Mouse (Mus musculus): Measurements from ENCODE around the gene Stard13. TPM values are rescaled to one million over a fixed set of nuclear protein-coding genes. Genes with fewer than 3 reads are reported as not detected.

The Stard13 gene
- polyA plus RNA-seq, 1 experiment from 2014 or later, result 3.7 TPM

DNA sequence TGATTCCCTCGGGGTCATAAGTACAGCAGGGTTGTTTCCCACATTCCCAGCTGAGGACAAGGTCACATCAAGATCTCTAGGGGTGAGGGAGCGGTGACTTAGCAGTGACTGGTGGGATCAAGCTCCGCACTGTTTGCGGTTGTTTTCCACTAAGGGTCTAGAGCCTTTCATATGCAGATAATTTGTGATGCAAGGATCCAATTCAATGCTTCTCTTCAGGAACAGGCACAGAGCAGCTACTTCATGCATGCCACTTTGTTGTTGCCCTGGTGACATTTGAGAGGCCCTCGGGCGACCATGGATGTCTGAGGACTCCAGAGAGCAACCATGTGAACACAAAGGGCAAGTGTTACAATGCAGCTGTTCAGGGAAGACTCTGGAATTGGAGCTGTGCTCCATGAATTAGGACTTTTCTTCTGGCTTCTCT is 14.9 kb downstream of the Stard13 start:
- TF ChIP-seq CTCF (IDR thresholded peaks at IDR 0.05; ENCODE audit: low read depth), result no peak
- Histone ChIP-seq H3K4me3 (ENCODE audit: low read depth, low read length) (no peak overlapping the region), H3K27ac (ENCODE audit: low read depth, low read length) (no peak overlapping the region), H3K9ac (ENCODE audit: low read depth, low read length) (no peak overlapping the region), H3K4me2 (replicated peaks; ENCODE audit: low read depth) (no peak overlapping the region), H3K4me1 (replicated peaks; ENCODE audit: control insufficient read depth, insufficient read depth, low read length) (no peaks in the 10 kb centered on the region), H3K27me3 (replicated peaks; ENCODE audit: control insufficient read depth, insufficient read depth, low read length) (no peaks in the 10 kb centered on the region), H3K9me3 (ENCODE audit: control insufficient read depth) (no peaks in the 10 kb centered on the region), H3K36me3 (ENCODE audit: control insufficient read depth, insufficient read depth) (no peaks in the 10 kb centered on the region)
- ATAC-seq, result no peak
- 78% methylated on average over 6 of the region's 6 CpGs for WGBS

DNA sequence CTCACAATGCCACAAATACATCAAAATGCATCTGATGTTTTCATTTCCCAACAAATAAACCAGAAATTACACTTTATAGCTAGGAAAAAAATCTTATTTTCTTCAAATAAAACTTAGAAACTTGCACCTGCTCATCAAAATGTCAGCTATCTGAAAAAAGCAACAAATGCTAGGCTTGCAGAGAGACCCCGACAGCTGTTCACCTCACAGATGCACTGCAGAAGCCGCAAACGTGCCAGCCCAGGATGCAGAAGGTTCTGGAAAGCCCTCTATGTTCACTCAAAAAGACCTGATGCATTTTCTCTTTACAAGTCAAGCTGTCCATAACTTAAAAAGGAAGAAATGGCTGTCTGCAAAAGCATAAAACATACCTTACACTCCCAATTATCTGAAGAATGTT is 20.5 kb downstream of the Stard13 start:
- H3K4me1 ChIP-seq (replicated peaks; ENCODE audit: control insufficient read depth, insufficient read depth, low read length), result no peaks in the 10 kb centered on the region
- no peak for ATAC-seq
- no peaks in the 10 kb centered on the region for H3K27me3 ChIP-seq (replicated peaks; ENCODE audit: control insufficient read depth, insufficient read depth, low read length)
- H3K4me2 ChIP-seq (replicated peaks; ENCODE audit: low read depth), result no peak overlapping the region
- no peaks in the 10 kb centered on the region for H3K36me3 ChIP-seq (ENCODE audit: control insufficient read depth, insufficient read depth)
- no peak overlapping the region for H3K4me3 ChIP-seq (ENCODE audit: low read depth, low read length)
- no peaks in the 10 kb centered on the region for H3K9me3 ChIP-seq (ENCODE audit: control insufficient read depth)
- H3K27ac ChIP-seq (ENCODE audit: low read depth, low read length), result no peak overlapping the region
- H3K9ac ChIP-seq (ENCODE audit: low read depth, low read length), result no peak overlapping the region
- WGBS, result 78% methylated on average over 3 of the region's 3 CpGs
- no peak for TF ChIP-seq CTCF (IDR thresholded peaks at IDR 0.05; ENCODE audit: low read depth)

GRCm38 (mm10) chr5:151210869-151211268 is 22.8 kb downstream of the Stard13 start:
- TF ChIP-seq CTCF (IDR thresholded peaks at IDR 0.05; ENCODE audit: low read depth), result no peak
- H3K9ac ChIP-seq (ENCODE audit: low read depth, low read length), result no peak overlapping the region
- no peaks in the 10 kb centered on the region for H3K27me3 ChIP-seq (replicated peaks; ENCODE audit: control insufficient read depth, insufficient read depth, low read length)
- no peaks in the 10 kb centered on the region for H3K36me3 ChIP-seq (ENCODE audit: control insufficient read depth, insufficient read depth)
- no peak overlapping the region for H3K27ac ChIP-seq (ENCODE audit: low read depth, low read length)
- no peaks in the 10 kb centered on the region for H3K9me3 ChIP-seq (ENCODE audit: control insufficient read depth)
- no peak overlapping the region for H3K4me2 ChIP-seq (replicated peaks; ENCODE audit: low read depth)
- ATAC-seq, result no peak
- no peak overlapping the region for H3K4me3 ChIP-seq (ENCODE audit: low read depth, low read length)
- H3K4me1 ChIP-seq (replicated peaks; ENCODE audit: control insufficient read depth, insufficient read depth, low read length), result no peaks in the 10 kb centered on the region
- WGBS, result 91% methylated on average over 1 of the region's 1 CpGs

DNA sequence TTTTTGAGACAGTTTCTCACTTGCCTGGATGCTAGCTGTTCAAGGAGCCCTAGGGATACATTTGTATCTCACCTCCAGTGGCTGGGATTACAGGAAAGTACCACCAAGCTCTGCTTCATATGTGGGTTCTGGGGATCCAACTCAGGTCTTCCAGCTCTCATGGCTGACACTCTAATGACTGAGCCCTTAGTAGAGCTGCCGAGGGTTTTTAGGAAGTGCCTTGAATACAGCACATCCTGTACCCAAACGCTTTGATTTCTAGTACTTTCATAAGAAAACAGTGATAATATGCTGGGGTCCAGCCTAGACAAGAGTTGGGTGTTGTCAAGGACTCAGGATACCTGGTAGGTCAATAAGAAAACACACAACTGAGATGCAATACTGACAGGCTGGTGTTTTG is 23.6 kb downstream of the Stard13 start:
- ATAC-seq, result no peak
- Histone ChIP-seq H3K9me3 (ENCODE audit: control insufficient read depth) (no peaks in the 10 kb centered on the region), H3K4me2 (replicated peaks; ENCODE audit: low read depth) (no peak overlapping the region), H3K27ac (ENCODE audit: low read depth, low read length) (no peak overlapping the region), H3K4me1 (replicated peaks; ENCODE audit: control insufficient read depth, insufficient read depth, low read length) (no peaks in the 10 kb centered on the region), H3K9ac (ENCODE audit: low read depth, low read length) (no peak overlapping the region), H3K4me3 (ENCODE audit: low read depth, low read length) (no peak overlapping the region), H3K36me3 (ENCODE audit: control insufficient read depth, insufficient read depth) (no peaks in the 10 kb centered on the region), H3K27me3 (replicated peaks; ENCODE audit: control insufficient read depth, insufficient read depth, low read length) (no peaks in the 10 kb centered on the region)
- TF ChIP-seq CTCF (IDR thresholded peaks at IDR 0.05; ENCODE audit: low read depth), result no peak
- WGBS, result 69% methylated on average over 2 of the region's 2 CpGs

DNA sequence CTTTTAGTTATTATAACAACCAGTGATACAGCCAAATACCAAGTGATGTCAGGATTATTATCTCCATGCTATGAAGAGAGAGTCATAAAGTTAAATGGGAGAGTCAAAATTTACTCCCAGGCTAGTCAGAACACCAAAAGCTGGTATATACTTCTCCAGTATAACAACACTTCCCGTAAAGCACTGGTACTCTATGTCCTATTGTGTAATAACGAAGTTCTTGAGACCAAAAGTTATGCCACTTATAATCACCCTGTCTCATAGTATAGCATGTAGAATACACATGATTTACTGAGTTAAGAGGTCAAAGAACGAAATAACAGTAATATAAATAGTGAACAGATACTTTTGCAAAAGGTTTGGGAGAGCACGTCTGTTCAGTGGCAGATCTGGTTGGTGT is 28.6 kb downstream of the Stard13 start:
- no peak for ATAC-seq

DNA sequence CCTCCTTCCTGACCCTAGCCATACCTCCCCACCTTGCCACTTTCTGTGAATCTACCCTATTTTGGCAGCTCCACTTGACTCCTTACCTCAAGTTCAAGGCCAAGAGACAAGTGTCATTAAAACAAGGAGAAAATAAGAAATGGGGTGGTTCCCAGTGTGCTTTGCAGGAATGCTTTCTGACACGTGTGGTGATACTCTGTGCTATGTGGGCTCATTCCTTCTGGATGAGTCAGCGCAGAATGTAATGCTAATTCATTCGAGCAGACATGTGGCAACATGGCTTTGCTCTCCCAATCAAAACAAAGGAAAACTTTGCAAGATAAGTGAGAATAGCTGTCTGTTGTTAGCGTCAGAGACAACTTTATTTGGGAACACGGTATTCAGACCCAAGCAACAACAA is 30.7 kb downstream of the Stard13 start:
- no peak overlapping the region for H3K9ac ChIP-seq (ENCODE audit: low read depth, low read length)
- no peak overlapping the region for H3K27ac ChIP-seq (ENCODE audit: low read depth, low read length)
- no peaks in the 10 kb centered on the region for H3K4me1 ChIP-seq (replicated peaks; ENCODE audit: control insufficient read depth, insufficient read depth, low read length)
- no peak for TF ChIP-seq CTCF (IDR thresholded peaks at IDR 0.05; ENCODE audit: low read depth)
- no peak overlapping the region for H3K4me2 ChIP-seq (replicated peaks; ENCODE audit: low read depth)
- no peak overlapping the region for H3K4me3 ChIP-seq (ENCODE audit: low read depth, low read length)
- WGBS, result 42% methylated on average over 5 of the region's 5 CpGs
- H3K9me3 ChIP-seq (ENCODE audit: control insufficient read depth), result no peaks in the 10 kb centered on the region
- no peak for ATAC-seq
- no peaks in the 10 kb centered on the region for H3K27me3 ChIP-seq (replicated peaks; ENCODE audit: control insufficient read depth, insufficient read depth, low read length)
- no peaks in the 10 kb centered on the region for H3K36me3 ChIP-seq (ENCODE audit: control insufficient read depth, insufficient read depth)

More for the DNA sequence above, 28.6 kb downstream of the Stard13 start:
- no peaks in the 10 kb centered on the region for H3K4me1 ChIP-seq (replicated peaks; ENCODE audit: control insufficient read depth, insufficient read depth, low read length)
- H3K36me3 ChIP-seq (ENCODE audit: control insufficient read depth, insufficient read depth), result no peaks in the 10 kb centered on the region
- H3K9ac ChIP-seq (ENCODE audit: low read depth, low read length), result no peak overlapping the region
- H3K4me3 ChIP-seq (ENCODE audit: low read depth, low read length), result no peak overlapping the region
- no peaks in the 10 kb centered on the region for H3K27me3 ChIP-seq (replicated peaks; ENCODE audit: control insufficient read depth, insufficient read depth, low read length)
- H3K27ac ChIP-seq (ENCODE audit: low read depth, low read length), result no peak overlapping the region
- no peaks in the 10 kb centered on the region for H3K9me3 ChIP-seq (ENCODE audit: control insufficient read depth)
- 77% methylated on average over 4 of the region's 4 CpGs for WGBS
- no peak for TF ChIP-seq CTCF (IDR thresholded peaks at IDR 0.05; ENCODE audit: low read depth)
- no peak overlapping the region for H3K4me2 ChIP-seq (replicated peaks; ENCODE audit: low read depth)

- Histone ChIP-seq H3K9me3 (ENCODE audit: control insufficient read depth) (no peaks in the 10 kb centered on the region), H3K9ac (ENCODE audit: low read depth, low read length) (no peak overlapping the region), H3K4me2 (replicated peaks; ENCODE audit: low read depth) (no peak overlapping the region), H3K27me3 (replicated peaks; ENCODE audit: control insufficient read depth, insufficient read depth, low read length) (no peaks in the 10 kb centered on the region), H3K4me1 (replicated peaks; ENCODE audit: control insufficient read depth, insufficient read depth, low read length) (no peaks in the 10 kb centered on the region), H3K36me3 (ENCODE audit: control insufficient read depth, insufficient read depth) (no peaks in the 10 kb centered on the region), H3K27ac (ENCODE audit: low read depth, low read length) (no peak overlapping the region), H3K4me3 (ENCODE audit: low read depth, low read length) (no peak overlapping the region)
- 88% methylated on average over 3 of the region's 3 CpGs for WGBS
- no peak for ATAC-seq
- TF ChIP-seq CTCF (IDR thresholded peaks at IDR 0.05; ENCODE audit: low read depth), result no peak
Measured at GRCm38 (mm10) chr5:151201220-151201619, 32.4 kb downstream of the Stard13 start.

Data from intestine, postnatal 0 days (tissue).